Mouse (Mus musculus): ENCODE measurements at regions not wholly inside any gene's neighbourhood (a gene's known extent, or its start where the extent isn't known, plus 50 kb on each side); places are given as distances from the start of the nearest gene placed in this dataset.
A peak's percentile ranks its signal among the peaks of the same experiment; 100 is the strongest.

- H3K27ac ChIP-seq (ENCODE audit: low read depth, low read length): no peak overlapping the region
- no peak overlapping the region for H3K4me2 ChIP-seq
- H3K4me1 ChIP-seq (ENCODE audit: control insufficient read depth, insufficient read depth, low read length): no peaks in the 10 kb centered on the region
- ATAC-seq (ENCODE audit: low FRiP score): no peak
- H3K9ac ChIP-seq (ENCODE audit: low read length): no peak overlapping the region
- DNase-seq (ENCODE audit: low spot score, missing footprints): no peak
- H3K9me3 ChIP-seq (ENCODE audit: control insufficient read depth, low read length): no peaks in the 10 kb centered on the region
- no peak overlapping the region for H3K4me3 ChIP-seq (ENCODE audit: low read depth, low read length)
- 88% methylated on average over 1 of the region's 1 CpGs for WGBS
- no peaks in the 10 kb centered on the region for H3K36me3 ChIP-seq (ENCODE audit: control insufficient read depth, insufficient read depth, low read length)
- H3K27me3 ChIP-seq (ENCODE audit: control insufficient read depth, insufficient read depth, low read length): no peaks in the 10 kb centered on the region
These were observed 759.9 kb upstream of the Fam160b2 start for GRCm38 (mm10) chr14:71359581-71359980.

GRCm38 (mm10) chr14:71338219-71338618 is 738.6 kb upstream of the Fam160b2 start:
- H3K9me3 ChIP-seq (ENCODE audit: control insufficient read depth, low read length): no peaks in the 10 kb centered on the region
- H3K36me3 ChIP-seq (ENCODE audit: control insufficient read depth, insufficient read depth, low read length): no peaks in the 10 kb centered on the region
- WGBS: 78% methylated on average over 5 of the region's 5 CpGs
- no peak overlapping the region for H3K27ac ChIP-seq (ENCODE audit: low read depth, low read length)
- H3K4me3 ChIP-seq (ENCODE audit: low read depth, low read length): no peak overlapping the region
- H3K4me1 ChIP-seq (ENCODE audit: control insufficient read depth, insufficient read depth, low read length): no peaks in the 10 kb centered on the region
- H3K4me2 ChIP-seq: no peak overlapping the region
- no peaks in the 10 kb centered on the region for H3K27me3 ChIP-seq (ENCODE audit: control insufficient read depth, insufficient read depth, low read length)
- H3K9ac ChIP-seq (ENCODE audit: low read length): no peak overlapping the region
- peak; percentile 49 for DNase-seq (ENCODE audit: low spot score, missing footprints)
- no peak for ATAC-seq (ENCODE audit: low FRiP score)

DNA sequence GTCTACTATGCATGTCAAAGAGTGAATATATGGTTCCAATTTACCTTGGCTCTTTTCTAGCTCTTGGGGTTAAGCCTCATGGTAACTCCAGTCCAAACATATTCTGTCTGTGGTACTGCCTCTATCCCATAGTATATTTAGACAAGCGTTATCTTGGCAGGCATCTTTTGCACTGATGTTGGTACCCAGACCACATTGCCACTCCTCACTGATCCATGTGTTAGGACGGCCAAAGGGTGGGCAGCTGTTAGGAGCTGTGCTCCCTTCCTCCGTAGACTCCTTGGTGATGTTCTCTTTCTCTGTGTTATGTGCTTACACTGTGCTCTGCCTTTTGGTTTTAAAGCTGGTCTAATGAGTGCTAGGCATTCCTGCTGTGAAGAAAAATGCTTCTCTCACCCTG is 737.3 kb upstream of the Fam160b2 start:
- ATAC-seq (ENCODE audit: low FRiP score) (no peak), DNase-seq (ENCODE audit: low spot score, missing footprints) (peak; percentile 72)
- no peaks in the 10 kb centered on the region for H3K36me3 ChIP-seq (ENCODE audit: control insufficient read depth, insufficient read depth, low read length)
- H3K9ac ChIP-seq (ENCODE audit: low read length): no peak overlapping the region
- no peak overlapping the region for H3K4me2 ChIP-seq
- H3K4me3 ChIP-seq (ENCODE audit: low read depth, low read length): no peak overlapping the region
- H3K4me1 ChIP-seq (ENCODE audit: control insufficient read depth, insufficient read depth, low read length): no peaks in the 10 kb centered on the region
- H3K27ac ChIP-seq (ENCODE audit: low read depth, low read length): no peak overlapping the region
- H3K9me3 ChIP-seq (ENCODE audit: control insufficient read depth, low read length): no peaks in the 10 kb centered on the region
- 87% methylated on average over 3 of the region's 3 CpGs for WGBS
- no peaks in the 10 kb centered on the region for H3K27me3 ChIP-seq (ENCODE audit: control insufficient read depth, insufficient read depth, low read length)

DNA sequence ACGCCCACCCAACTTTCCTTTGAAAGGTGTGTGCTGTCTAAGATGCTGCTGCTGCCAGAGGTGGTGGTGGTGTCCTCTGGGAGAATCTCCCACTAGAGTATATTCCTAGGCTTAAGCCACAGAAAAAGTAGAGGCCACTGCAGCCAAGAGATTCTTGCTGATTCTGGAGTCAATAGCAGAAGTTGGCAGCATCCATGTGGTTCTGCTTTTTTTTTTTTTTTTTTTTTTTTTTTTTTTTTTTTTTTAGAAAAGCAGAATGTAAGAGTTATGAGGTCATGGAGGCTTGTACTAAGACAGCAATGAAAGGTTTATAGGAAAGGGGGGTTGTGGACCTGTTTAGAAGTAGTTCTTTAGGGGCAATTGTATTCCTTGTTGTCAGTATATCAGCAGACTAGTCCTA is 734.4 kb upstream of the Fam160b2 start:
- WGBS: 94% methylated on average over 1 of the region's 1 CpGs

DNA sequence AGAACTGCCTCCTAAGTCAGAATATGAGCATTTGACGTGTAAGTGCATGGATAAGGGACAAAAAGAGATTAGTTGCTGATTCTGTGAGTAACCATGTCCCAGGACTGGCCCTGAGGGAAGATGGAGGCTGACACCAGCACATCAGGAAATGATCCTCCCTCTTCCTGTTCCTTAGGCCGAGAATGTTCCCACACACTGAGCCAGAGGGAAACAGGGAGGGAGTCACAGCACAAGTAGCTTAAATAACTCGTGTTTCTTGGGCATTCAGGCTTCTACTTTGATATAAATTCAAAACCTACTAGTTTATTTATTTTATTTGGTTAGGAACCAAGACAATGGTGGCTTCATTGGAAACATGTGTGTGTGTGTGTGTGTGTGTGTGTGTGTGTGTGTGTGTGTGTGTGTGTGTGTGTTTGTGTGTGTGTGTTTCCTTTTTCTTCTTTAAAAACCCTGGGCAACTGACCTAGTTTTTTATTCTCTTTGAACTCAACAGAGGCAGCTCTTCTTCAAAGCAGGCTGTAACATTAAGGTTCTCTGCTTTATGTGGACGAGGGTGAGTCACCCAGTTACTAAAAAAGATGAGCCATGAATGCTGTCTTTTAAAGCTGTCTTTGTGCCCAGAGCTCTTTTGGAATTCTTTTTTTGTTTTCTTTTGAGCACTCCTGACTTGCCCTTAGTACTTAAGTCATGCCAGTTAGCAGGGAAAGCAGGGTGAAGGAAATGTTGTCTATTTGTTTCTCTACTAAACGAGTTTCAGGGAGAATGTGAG is 730.4 kb upstream of the Fam160b2 start:
- DNase-seq (ENCODE audit: low spot score, missing footprints): peak; percentile 68
- WGBS: 49% methylated on average over 5 of the region's 5 CpGs
- Histone ChIP-seq H3K9me3 (ENCODE audit: control insufficient read depth, low read length) (no peaks in the 10 kb centered on the region), H3K4me1 (ENCODE audit: control insufficient read depth, insufficient read depth, low read length) (no peaks in the 10 kb centered on the region), H3K36me3 (ENCODE audit: control insufficient read depth, insufficient read depth, low read length) (no peaks in the 10 kb centered on the region), H3K4me2 (no peak overlapping the region), H3K9ac (ENCODE audit: low read length) (no peak overlapping the region), H3K4me3 (ENCODE audit: low read depth, low read length) (no peak overlapping the region), H3K27ac (ENCODE audit: low read depth, low read length) (no peak overlapping the region), H3K27me3 (ENCODE audit: control insufficient read depth, insufficient read depth, low read length) (no peaks in the 10 kb centered on the region)
- no peak for ATAC-seq (ENCODE audit: low FRiP score)

More for the DNA sequence above, 734.4 kb upstream of the Fam160b2 start:
- no peak overlapping the region for H3K9ac ChIP-seq (ENCODE audit: low read length)
- no peaks in the 10 kb centered on the region for H3K36me3 ChIP-seq (ENCODE audit: control insufficient read depth, insufficient read depth, low read length)
- no peaks in the 10 kb centered on the region for H3K4me1 ChIP-seq (ENCODE audit: control insufficient read depth, insufficient read depth, low read length)
- no peaks in the 10 kb centered on the region for H3K27me3 ChIP-seq (ENCODE audit: control insufficient read depth, insufficient read depth, low read length)
- no peak overlapping the region for H3K27ac ChIP-seq (ENCODE audit: low read depth, low read length)
- H3K4me3 ChIP-seq (ENCODE audit: low read depth, low read length): no peak overlapping the region
- ATAC-seq (ENCODE audit: low FRiP score) (no peak), DNase-seq (ENCODE audit: low spot score, missing footprints) (no peak)
- no peaks in the 10 kb centered on the region for H3K9me3 ChIP-seq (ENCODE audit: control insufficient read depth, low read length)
- H3K4me2 ChIP-seq: no peak overlapping the region

GRCm38 (mm10) chr14:71327621-71328020 is 728.0 kb upstream of the Fam160b2 start:
- no peaks in the 10 kb centered on the region for H3K9me3 ChIP-seq (ENCODE audit: control insufficient read depth, low read length)
- H3K4me3 ChIP-seq (ENCODE audit: low read depth, low read length): no peak overlapping the region
- ATAC-seq (ENCODE audit: low FRiP score) (no peak), DNase-seq (ENCODE audit: low spot score, missing footprints) (peak; percentile 14)
- no peaks in the 10 kb centered on the region for H3K36me3 ChIP-seq (ENCODE audit: control insufficient read depth, insufficient read depth, low read length)
- H3K27ac ChIP-seq (ENCODE audit: low read depth, low read length): no peak overlapping the region
- no peak overlapping the region for H3K9ac ChIP-seq (ENCODE audit: low read length)
- H3K4me2 ChIP-seq: no peak overlapping the region
- no peaks in the 10 kb centered on the region for H3K27me3 ChIP-seq (ENCODE audit: control insufficient read depth, insufficient read depth, low read length)
- no peaks in the 10 kb centered on the region for H3K4me1 ChIP-seq (ENCODE audit: control insufficient read depth, insufficient read depth, low read length)

GRCm38 (mm10) chr14:71326521-71327105 is 727.0 kb upstream of the Fam160b2 start:
- H3K4me3 ChIP-seq (ENCODE audit: low read depth, low read length): no peak overlapping the region
- no peaks in the 10 kb centered on the region for H3K36me3 ChIP-seq (ENCODE audit: control insufficient read depth, insufficient read depth, low read length)
- no peak overlapping the region for H3K27ac ChIP-seq (ENCODE audit: low read depth, low read length)
- H3K4me2 ChIP-seq: no peak overlapping the region
- H3K4me1 ChIP-seq (ENCODE audit: control insufficient read depth, insufficient read depth, low read length): no peaks in the 10 kb centered on the region
- no peaks in the 10 kb centered on the region for H3K27me3 ChIP-seq (ENCODE audit: control insufficient read depth, insufficient read depth, low read length)
- no peak for ATAC-seq (ENCODE audit: low FRiP score)
- no peaks in the 10 kb centered on the region for H3K9me3 ChIP-seq (ENCODE audit: control insufficient read depth, low read length)
- no peak for DNase-seq (ENCODE audit: low spot score, missing footprints)
- H3K9ac ChIP-seq (ENCODE audit: low read length): no peak overlapping the region
- WGBS: 89% methylated on average over 2 of the region's 2 CpGs

- no peak for DNase-seq (ENCODE audit: low spot score, missing footprints)
- H3K27me3 ChIP-seq (ENCODE audit: control insufficient read depth, insufficient read depth, low read length): no peaks in the 10 kb centered on the region
- H3K4me2 ChIP-seq: no peak overlapping the region
- H3K4me3 ChIP-seq (ENCODE audit: low read depth, low read length): no peak overlapping the region
- H3K4me1 ChIP-seq (ENCODE audit: control insufficient read depth, insufficient read depth, low read length): no peaks in the 10 kb centered on the region
- ATAC-seq (ENCODE audit: low FRiP score): no peak
- no peak overlapping the region for H3K27ac ChIP-seq (ENCODE audit: low read depth, low read length)
- no peaks in the 10 kb centered on the region for H3K36me3 ChIP-seq (ENCODE audit: control insufficient read depth, insufficient read depth, low read length)
- H3K9me3 ChIP-seq (ENCODE audit: control insufficient read depth, low read length): no peaks in the 10 kb centered on the region
- 74% methylated on average over 3 of the region's 3 CpGs for WGBS
- no peak overlapping the region for H3K9ac ChIP-seq (ENCODE audit: low read length)
These were observed 715.6 kb upstream of the Fam160b2 start for GRCm38 (mm10) chr14:71315228-71315627.

DNA sequence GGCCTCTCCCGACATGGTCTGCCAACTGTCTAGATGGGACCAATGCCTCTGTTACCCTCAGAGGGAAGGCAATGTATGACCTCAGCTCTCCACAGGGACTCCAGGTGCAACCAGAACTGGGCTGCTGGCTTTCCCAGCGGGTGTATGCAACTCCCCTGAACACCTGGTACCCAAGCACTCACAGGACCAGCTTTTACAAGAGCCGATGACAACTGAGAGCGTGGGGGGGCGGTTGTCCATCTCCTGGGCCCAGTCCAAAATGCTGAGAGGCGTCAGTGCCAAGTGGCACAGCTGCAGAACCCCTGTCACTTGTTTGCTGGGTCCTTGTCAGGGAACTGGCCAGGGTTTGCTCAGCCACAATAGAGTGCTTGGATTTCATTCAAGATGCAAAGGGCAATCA is 700.1 kb upstream of the Fam160b2 start:
- ATAC-seq (ENCODE audit: low FRiP score) (no peak), DNase-seq (ENCODE audit: low spot score, missing footprints) (peak; percentile 77)
- Histone ChIP-seq H3K9me3 (ENCODE audit: control insufficient read depth, low read length) (no peaks in the 10 kb centered on the region), H3K4me1 (ENCODE audit: control insufficient read depth, insufficient read depth, low read length) (no peaks in the 10 kb centered on the region), H3K36me3 (ENCODE audit: control insufficient read depth, insufficient read depth, low read length) (no peaks in the 10 kb centered on the region), H3K4me2 (no peak overlapping the region), H3K4me3 (ENCODE audit: low read depth, low read length) (no peak overlapping the region), H3K27me3 (ENCODE audit: control insufficient read depth, insufficient read depth, low read length) (no peaks in the 10 kb centered on the region), H3K9ac (ENCODE audit: low read length) (no peak overlapping the region), H3K27ac (ENCODE audit: low read depth, low read length) (no peak overlapping the region)
- 67% methylated on average over 6 of the region's 6 CpGs for WGBS
